Mouse (Mus musculus) kidney, adult 2 months (tissue): Measurements from ENCODE around the gene Gm17387.

Experiments used
- CTCF ChIP-seq: fragments of 200-500 bp; conservative IDR thresholded peaks from 2 replicates; pipeline ENCODE4 v1.5.1; 2011; ENCODE audit warnings: low read depth, mild to moderate bottlenecking, control low read depth, low read length, moderate library complexity, mixed read lengths; ENCODE audit not compliant: insufficient read depth, insufficient read length
- POLR2A ChIP-seq: fragments of 200-500 bp; IDR thresholded peaks from one replicate; pipeline ENCODE4 v1.6.1; 2011; ENCODE audit warnings: low read depth, low read length, control low read depth

- TF ChIP-seq CTCF (no peak), POLR2A (no peak)
Measured at GRCm38 (mm10) chr7:141028831-141029230, at the start of gene Gm17387.
